In the genomic region with DNA sequence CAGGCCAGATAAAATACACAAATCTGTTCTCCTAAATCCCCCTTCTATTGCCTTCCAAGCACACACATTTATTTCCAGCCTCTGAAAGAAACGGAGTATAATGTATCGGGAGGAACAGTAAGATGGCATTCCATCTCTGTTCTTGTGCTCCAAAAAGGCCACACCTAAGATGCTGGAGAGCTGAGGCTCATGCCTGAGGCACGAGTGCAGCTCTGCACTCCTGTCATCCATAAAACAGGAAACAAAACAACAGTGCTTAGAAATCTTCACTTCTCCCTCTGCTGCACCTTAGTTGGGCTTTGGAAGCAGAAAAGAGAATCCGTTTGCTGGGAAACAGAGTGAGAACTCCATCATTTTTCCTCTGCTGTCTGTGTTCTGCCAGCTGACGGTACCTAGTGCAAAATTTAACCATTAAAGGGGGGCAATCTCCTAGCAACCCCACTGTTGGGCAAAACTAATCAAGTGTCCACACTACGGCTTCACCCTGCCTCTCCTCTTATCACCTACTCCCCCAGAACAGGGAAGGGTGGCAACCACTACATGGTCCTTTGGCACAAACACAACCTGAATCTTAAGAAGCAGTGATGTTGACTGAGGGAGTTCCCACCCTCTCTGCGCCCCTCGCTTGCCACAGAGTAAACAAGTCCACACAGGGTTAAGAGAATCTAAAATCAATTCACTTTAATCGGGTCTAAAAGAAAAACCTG, we compare ENCODE assay signal across 8 mouse cellular contexts.
DNase-seq lines count a peak whose midpoint lies in the region; ATAC-seq and TF ChIP-seq lines count a peak whose summit lies in the region.

No protein-coding gene starts in this region.

- H3K4me2 ChIP-seq in heart, postnatal 0 days (ENCODE audit: low read depth, low read length), result peak overlapping the region; percentile 74

- H3K9ac ChIP-seq in heart, postnatal 0 days (replicated peaks; ENCODE audit: low read depth, low read length), result peak overlapping the region; percentile 37

- peaks cover 5% of the 10 kb centered on the region; the same call in 1 of the 2 replicates for H3K4me1 ChIP-seq in heart, embryonic 10.5 days
- peaks cover 58% of the 10 kb centered on the region for H3K4me1 ChIP-seq in G1E (ENCODE audit: insufficient read depth, low read depth, low read length)
- 0 out of 2 replicates have a peak, but pooled peaks cover 9% of the 10 kb centered on the region for H3K4me1 ChIP-seq in heart, postnatal 0 days (ENCODE audit: control insufficient read depth, insufficient read depth)

- no peak for TF ChIP-seq EP300 in heart, postnatal 0 days (IDR thresholded peaks at IDR 0.05; ENCODE audit: low read depth)

- WGBS in heart, embryonic 10.5 days, result 13% methylated on average over 9 of the region's 9 CpGs
- 15% methylated on average over 9 of the region's 9 CpGs for WGBS in heart, postnatal 0 days

- TF ChIP-seq CTCF in G1E (IDR thresholded peaks at IDR 0.05; ENCODE audit: low read depth, low read length), result no peak
- no peak for TF ChIP-seq CTCF in heart, postnatal 0 days (IDR thresholded peaks at IDR 0.05; ENCODE audit: low read depth)

- no peak for ATAC-seq in G1E (ENCODE audit: extremely low read depth, insufficient number of reproducible peaks, low FRiP score, poor library complexity, severe bottlenecking)
- no peak for ATAC-seq in heart, postnatal 0 days (ENCODE audit: insufficient read depth, low read depth)
- ATAC-seq in erythroid progenitor cell, adult 5-6 weeks (replicated peaks; ENCODE audit: low FRiP score, poor library complexity, severe bottlenecking), result no peak

- no peaks in the 10 kb centered on the region for H3K36me3 ChIP-seq in heart, embryonic 10.5 days
- H3K36me3 ChIP-seq in G1E (replicated peaks), result peaks cover 24% of the 10 kb centered on the region
- H3K36me3 ChIP-seq in heart, postnatal 0 days (replicated peaks; ENCODE audit: control insufficient read depth, insufficient read depth, low read length), result no peaks in the 10 kb centered on the region

- peak overlapping the region; percentile 68 for H3K4me3 ChIP-seq in heart, embryonic 10.5 days
- peak overlapping the region; percentile 66 for H3K4me3 ChIP-seq in G1E (ENCODE audit: low read depth, low read length)
- peak overlapping the region; percentile 52 for H3K4me3 ChIP-seq in heart, postnatal 0 days (ENCODE audit: low read depth, low read length)

- no peaks in the 10 kb centered on the region for H3K27me3 ChIP-seq in heart, embryonic 10.5 days (ENCODE audit: insufficient read depth, poor library complexity, severe bottlenecking)
- H3K27me3 ChIP-seq in G1E (ENCODE audit: insufficient read depth, low read length), result no peaks in the 10 kb centered on the region
- H3K27me3 ChIP-seq in heart, postnatal 0 days (ENCODE audit: control insufficient read depth, insufficient read depth, low read length), result no peaks in the 10 kb centered on the region

- no peak for DNase-seq in heart, embryonic 10.5 days (ENCODE audit: low spot score)
- DNase-seq in heart, adult 8-10 months (ENCODE audit: low spot score), result no peak
- DNase-seq in G1E (ENCODE audit: low spot score), result no peak
- DNase-seq in heart, postnatal 0 days (ENCODE audit: low spot score), result no peak
- peak; percentile 13 for DNase-seq in mesoderm, embryonic 11.5 days (ENCODE audit: low read depth, low spot score)
- DNase-seq in spleen, adult 18-20 months, result no peak
- no peak for DNase-seq in gastrocnemius, postnatal 4 days (ENCODE audit: low spot score in 2 of 2)

- H3K9me3 ChIP-seq in heart, embryonic 10.5 days, result no peaks in the 10 kb centered on the region
- no peaks in the 10 kb centered on the region for H3K9me3 ChIP-seq in G1E (replicated peaks)
- no peaks in the 10 kb centered on the region for H3K9me3 ChIP-seq in heart, postnatal 0 days (replicated peaks; ENCODE audit: control insufficient read depth, low read length)

- H3K27ac ChIP-seq in heart, embryonic 10.5 days, result peak overlapping the region; percentile 89
- peak overlapping the region; percentile 46; the same call in 1 of the 2 replicates for H3K27ac ChIP-seq in heart, postnatal 0 days (ENCODE audit: low read depth)
